14 mouse cellular contexts compared by ENCODE assay signal in the genomic region with DNA sequence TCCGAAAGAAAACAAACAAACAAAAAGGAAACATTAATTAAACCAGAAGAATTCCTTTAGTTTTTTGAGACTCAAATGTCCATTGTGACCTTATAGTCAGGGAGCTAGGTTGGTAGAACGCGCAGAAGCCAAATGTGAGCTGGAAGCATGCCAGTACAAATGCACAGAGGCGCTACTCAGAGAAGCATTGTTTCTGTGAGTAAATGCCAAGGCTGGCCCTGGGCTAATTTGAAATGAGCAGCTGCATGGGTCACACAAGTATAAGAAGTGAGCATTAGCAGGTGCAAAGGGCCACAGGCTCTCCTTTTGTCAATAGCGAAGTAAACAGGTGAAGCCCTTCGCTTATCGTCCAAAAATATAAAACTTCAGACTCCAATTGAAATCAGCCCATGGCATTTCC.
DNase-seq lines count a peak whose midpoint lies in the region; ATAC-seq and TF ChIP-seq lines count a peak whose summit lies in the region.
"Had no signal": no experiment of that assay in that cellular context is flagged by ENCODE, and none has a peak within 500 bp of the region (broad histone marks: within the 10 kb centered on the region; RNA-seq: fewer than 3 reads in every experiment).

No protein-coding gene starts in this region.

- no peaks in the 10 kb centered on the region for H3K9me3 ChIP-seq in forebrain, embryonic 11.5 days (ENCODE audit: control insufficient read depth, low read length)
- H3K9me3 ChIP-seq in forebrain, postnatal 0 days (ENCODE audit: low read length): no peaks in the 10 kb centered on the region
- no peaks in the 10 kb centered on the region for H3K9me3 ChIP-seq in lung, embryonic 14.5 days (ENCODE audit: low read depth, low read length)
- H3K9me3 ChIP-seq in forebrain, embryonic 16.5 days (ENCODE audit: control insufficient read depth, low read length): no peaks in the 10 kb centered on the region
- H3K9me3 ChIP-seq: embryonic facial prominence, embryonic 15.5 days; limb, embryonic 13.5 days; midbrain, embryonic 12.5 days had no signal

- no peaks in the 10 kb centered on the region for H3K27me3 ChIP-seq in forebrain, embryonic 11.5 days (ENCODE audit: control insufficient read depth, insufficient read depth, low read length)
- no peaks in the 10 kb centered on the region for H3K27me3 ChIP-seq in forebrain, postnatal 0 days (ENCODE audit: insufficient read depth, low read length)
- H3K27me3 ChIP-seq in lung, embryonic 14.5 days (ENCODE audit: insufficient read depth, low read length): no peaks in the 10 kb centered on the region
- H3K27me3 ChIP-seq in forebrain, embryonic 16.5 days (replicated peaks; ENCODE audit: control insufficient read depth, insufficient read depth, low read length): no peaks in the 10 kb centered on the region
- H3K27me3 ChIP-seq: embryonic facial prominence, embryonic 15.5 days; limb, embryonic 13.5 days; midbrain, embryonic 12.5 days had no signal

- no peak overlapping the region for H3K27ac ChIP-seq in forebrain, embryonic 11.5 days (ENCODE audit: low read depth, low read length)
- no peak overlapping the region for H3K27ac ChIP-seq in forebrain, postnatal 0 days (ENCODE audit: low read depth, low read length)
- no peak overlapping the region for H3K27ac ChIP-seq in lung, embryonic 14.5 days (ENCODE audit: low read depth)
- H3K27ac ChIP-seq in forebrain, embryonic 16.5 days (ENCODE audit: low read length): no peak overlapping the region
- H3K27ac ChIP-seq: embryonic facial prominence, embryonic 15.5 days; heart, adult 2 months; limb, embryonic 13.5 days; midbrain, embryonic 12.5 days had no signal

- WGBS in forebrain, embryonic 11.5 days: 82% methylated on average over 7 of the region's 7 CpGs
- 32% methylated on average over 7 of the region's 7 CpGs for WGBS in forebrain, postnatal 0 days
- 66% methylated on average over 7 of the region's 7 CpGs for WGBS in lung, embryonic 14.5 days
- 43% methylated on average over 7 of the region's 7 CpGs for WGBS in forebrain, embryonic 16.5 days

- no peaks in the 10 kb centered on the region for H3K4me1 ChIP-seq in forebrain, embryonic 11.5 days (replicated peaks; ENCODE audit: control insufficient read depth, insufficient read depth, low read length)
- H3K4me1 ChIP-seq in forebrain, postnatal 0 days (ENCODE audit: insufficient read depth): no peaks in the 10 kb centered on the region
- peaks cover 4% of the 10 kb centered on the region; the same call in 1 of the 2 replicates for H3K4me1 ChIP-seq in lung, embryonic 14.5 days (ENCODE audit: insufficient read depth)
- peaks cover 6% of the 10 kb centered on the region for H3K4me1 ChIP-seq in forebrain, embryonic 16.5 days (replicated peaks; ENCODE audit: control insufficient read depth, insufficient read depth, low read length)
- H3K4me1 ChIP-seq: embryonic facial prominence, embryonic 15.5 days; midbrain, embryonic 12.5 days had no signal

- DNase-seq in forebrain, embryonic 11.5 days (ENCODE audit: low spot score): no peak
- no peak for DNase-seq in forebrain, postnatal 0 days
- peak; percentile 58 for DNase-seq in lung, embryonic 14.5 days
- DNase-seq in lung, postnatal 36 days: no peak
- DNase-seq in adrenal gland, postnatal 25 days: peak; percentile 16
- DNase-seq in natural killer cell, adult 2 months (ENCODE audit: low spot score in 2 of 2): no peak
- no peak for DNase-seq in ovary, postnatal 14 days (ENCODE audit: low spot score)
- DNase-seq: cerebellum, adult 8-10 months; heart, adult 2 months; lung, adult 2 months had no signal

- H3K4me3 ChIP-seq in forebrain, embryonic 11.5 days (ENCODE audit: low read depth, low read length): no peak overlapping the region
- H3K4me3 ChIP-seq in forebrain, postnatal 0 days (ENCODE audit: low read depth, low read length): no peak overlapping the region
- no peak overlapping the region for H3K4me3 ChIP-seq in lung, embryonic 14.5 days (ENCODE audit: low read depth, low read length)
- no peak overlapping the region for H3K4me3 ChIP-seq in forebrain, embryonic 16.5 days (replicated peaks; ENCODE audit: low read length)
- H3K4me3 ChIP-seq: embryonic facial prominence, embryonic 15.5 days; heart, adult 2 months; limb, embryonic 13.5 days; midbrain, embryonic 12.5 days had no signal

- H3K4me2 ChIP-seq in forebrain, embryonic 11.5 days (ENCODE audit: low read depth, low read length, severe bottlenecking): no peak overlapping the region
- no peak overlapping the region for H3K4me2 ChIP-seq in forebrain, postnatal 0 days (ENCODE audit: low read depth)
- no peak overlapping the region for H3K4me2 ChIP-seq in lung, embryonic 14.5 days
- no peak overlapping the region for H3K4me2 ChIP-seq in forebrain, embryonic 16.5 days (ENCODE audit: low read length)
- H3K4me2 ChIP-seq: embryonic facial prominence, embryonic 15.5 days; limb, embryonic 13.5 days; midbrain, embryonic 12.5 days had no signal

- no peaks in the 10 kb centered on the region for H3K36me3 ChIP-seq in forebrain, embryonic 11.5 days (ENCODE audit: control insufficient read depth, insufficient read depth, low read length)
- no peaks in the 10 kb centered on the region for H3K36me3 ChIP-seq in forebrain, postnatal 0 days (ENCODE audit: insufficient read depth)
- no peaks in the 10 kb centered on the region for H3K36me3 ChIP-seq in lung, embryonic 14.5 days (ENCODE audit: insufficient read depth)
- H3K36me3 ChIP-seq in forebrain, embryonic 16.5 days (ENCODE audit: control insufficient read depth, insufficient read depth): no peaks in the 10 kb centered on the region
- H3K36me3 ChIP-seq: embryonic facial prominence, embryonic 15.5 days; limb, embryonic 13.5 days; midbrain, embryonic 12.5 days had no signal

- H3K9ac ChIP-seq in forebrain, embryonic 11.5 days (ENCODE audit: low read length): no peak overlapping the region
- no peak overlapping the region for H3K9ac ChIP-seq in forebrain, postnatal 0 days
- H3K9ac ChIP-seq in lung, embryonic 14.5 days: no peak overlapping the region
- no peak overlapping the region for H3K9ac ChIP-seq in forebrain, embryonic 16.5 days (replicated peaks; ENCODE audit: low read depth, low read length)
- H3K9ac ChIP-seq: embryonic facial prominence, embryonic 15.5 days; limb, embryonic 13.5 days; midbrain, embryonic 12.5 days had no signal

- 0 out of 2 replicates have a peak, but pooled peaks have one; percentile 33 for ATAC-seq in forebrain, embryonic 11.5 days (replicated peaks; ENCODE audit: low FRiP score)
- no peak; the same call in 1 of the 2 replicates for ATAC-seq in forebrain, postnatal 0 days
- ATAC-seq in lung, embryonic 14.5 days (ENCODE audit: insufficient read depth): peak; percentile 35; the same call in 1 of the 2 replicates
- ATAC-seq in forebrain, embryonic 16.5 days: peak; percentile 54; the same call in 1 of the 2 replicates

- TF ChIP-seq CTCF in forebrain, postnatal 0 days (IDR thresholded peaks at IDR 0.05; ENCODE audit: low read depth): no peak
- TF ChIP-seq CTCF in lung, embryonic 14.5 days (IDR thresholded peaks at IDR 0.05; ENCODE audit: low read depth): no peak

Comparison
In these comparisons a context has a peak if more than half of its experiments do, and no peak if none do; other contexts are left out.
1. DNase-seq: peak in lung, embryonic 14.5 days (single experiment) and adrenal gland, postnatal 25 days (single experiment); none in forebrain, embryonic 11.5 days (single experiment), forebrain, postnatal 0 days (single experiment), lung, postnatal 36 days (single experiment), natural killer cell, adult 2 months (0 of 2) and ovary, postnatal 14 days (single experiment).